Comparison of ENCODE assay signal across 21 mouse cellular contexts in the genomic region with DNA sequence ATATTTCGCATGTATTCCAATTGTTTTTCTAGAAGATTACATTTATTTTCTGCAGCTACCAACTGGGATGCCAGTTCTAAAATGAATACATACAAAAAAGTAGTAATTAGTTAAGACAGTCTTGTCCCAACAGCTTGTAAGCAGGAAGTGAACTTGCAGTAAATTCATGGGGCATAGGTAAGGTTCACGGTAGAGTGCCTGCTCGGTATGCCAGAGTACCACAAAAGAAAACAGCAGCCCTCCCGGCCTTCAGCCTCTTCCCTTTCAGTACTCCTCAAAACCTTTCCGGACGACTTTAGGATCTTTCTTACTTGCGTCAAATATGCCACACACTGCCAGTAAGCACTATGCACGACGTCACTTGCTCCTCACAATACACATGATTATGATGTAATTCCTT. TPM values are rescaled to one million over a fixed set of nuclear protein-coding genes. Genes with fewer than 3 reads are reported as not detected.
A peak's percentile ranks its signal among the peaks of the same experiment; 100 is the strongest.
DNase-seq lines count a peak whose midpoint lies in the region; ATAC-seq and TF ChIP-seq lines count a peak whose summit lies in the region.
"Had no signal": no experiment of that assay in that cellular context is flagged by ENCODE, and none has a peak within 500 bp of the region (broad histone marks: within the 10 kb centered on the region; RNA-seq: fewer than 3 reads in every experiment).

No protein-coding gene starts in this region.

- no peaks in the 10 kb centered on the region for H3K27me3 ChIP-seq in kidney, adult 2 months (replicated peaks; ENCODE audit: control insufficient read depth, insufficient read depth, low read length)
- H3K27me3 ChIP-seq in kidney, embryonic 16.5 days (ENCODE audit: insufficient read depth, low read length): no peaks in the 10 kb centered on the region
- no peaks in the 10 kb centered on the region for H3K27me3 ChIP-seq in Patski
- H3K27me3 ChIP-seq: embryonic facial prominence, embryonic 12.5 days; forebrain, embryonic 13.5 days; forebrain, embryonic 15.5 days had no signal

- TF ChIP-seq POLR2A in kidney, adult 2 months (IDR thresholded peaks at IDR 0.05; ENCODE audit: low read depth, low read length): no peak

- peaks cover 11% of the 10 kb centered on the region for H3K36me3 ChIP-seq in kidney, adult 2 months (ENCODE audit: control insufficient read depth, insufficient read depth, low read length)
- peaks cover 56% of the 10 kb centered on the region for H3K36me3 ChIP-seq in kidney, embryonic 16.5 days (ENCODE audit: insufficient read depth, low read length)

- H3K9ac ChIP-seq in kidney, embryonic 16.5 days (replicated peaks; ENCODE audit: low read length): no peak overlapping the region
- H3K9ac ChIP-seq: embryonic facial prominence, embryonic 12.5 days; forebrain, embryonic 13.5 days; forebrain, embryonic 15.5 days had no signal

- peak; percentile 31 for DNase-seq in kidney, adult 2 months
- DNase-seq in kidney, adult 11 months: no peak
- DNase-seq in kidney, adult 18-20 months: no peak
- peak; percentile 30 for DNase-seq in kidney, postnatal 10 days
- no peak for DNase-seq in kidney, adult 8-10 months
- no peak for DNase-seq in Patski (ENCODE audit: low read depth, low spot score)
- DNase-seq in B cell, adult 2 months: no peak
- DNase-seq: adrenal gland, adult 8-10 months; adrenal gland, postnatal 14 days; adrenal gland, postnatal 36 days; cerebellum, adult 11-12 months; cerebellum, adult 2 months; cerebellum, adult 9-10 months; cerebellum, postnatal 10 days; cerebellum, postnatal 25 days had no signal

- WGBS in kidney, adult 2 months: 47% methylated on average over 9 of the region's 9 CpGs
- 49% methylated on average over 9 of the region's 9 CpGs for WGBS in kidney, embryonic 16.5 days

- in situ Hi-C loops in Patski (cut with MboI; ENCODE audit: low pct_unique_long_range_greater_than_20kb): loop anchor here (25.0 kb wide), 1 partner anchor 1494 kb away; a partner anchor contains a TSS

- TF ChIP-seq CTCF in kidney, adult 2 months (conservative IDR thresholded peaks at IDR 0.05; ENCODE audit: insufficient read depth, insufficient read length, low read depth, low read length): no peak
- TF ChIP-seq CTCF in Patski (IDR thresholded peaks at IDR 0.05): no peak

- H3K4me2 ChIP-seq in kidney, embryonic 16.5 days (replicated peaks; ENCODE audit: low read depth, low read length): no peak overlapping the region
- H3K4me2 ChIP-seq: embryonic facial prominence, embryonic 12.5 days; forebrain, embryonic 13.5 days; forebrain, embryonic 15.5 days had no signal

- ATAC-seq in kidney, embryonic 16.5 days (ENCODE audit: low FRiP score, low TSS enrichment): peak; percentile 78; the same call in 1 of the 2 replicates
- ATAC-seq in Patski: peak; percentile 47
- ATAC-seq: activated CD4-positive, CD25-positive, alpha-beta regulatory T cell, adult 4 months; forebrain, embryonic 13.5 days; forebrain, embryonic 15.5 days had no signal

- 0 out of 2 replicates have a peak overlapping the region, but pooled peaks have one; percentile 16 for H3K27ac ChIP-seq in kidney, adult 2 months (ENCODE audit: insufficient read depth, low read depth, low read length)
- no peak overlapping the region for H3K27ac ChIP-seq in kidney, embryonic 16.5 days (ENCODE audit: low read length)
- H3K27ac ChIP-seq: embryonic facial prominence, embryonic 10.5 days; embryonic facial prominence, embryonic 12.5 days; forebrain, embryonic 13.5 days; forebrain, embryonic 15.5 days had no signal

- no peaks in the 10 kb centered on the region for H3K9me3 ChIP-seq in kidney, embryonic 16.5 days (ENCODE audit: low read length)
- H3K9me3 ChIP-seq: embryonic facial prominence, embryonic 10.5 days; embryonic facial prominence, embryonic 12.5 days; forebrain, embryonic 13.5 days; forebrain, embryonic 15.5 days had no signal

- H3K4me1 ChIP-seq in kidney, adult 2 months (ENCODE audit: control insufficient read depth, insufficient read depth, low read length): peaks cover 3% of the 10 kb centered on the region; the same call in 1 of the 2 replicates
- peaks cover 6% of the 10 kb centered on the region; the same call in 1 of the 2 replicates for H3K4me1 ChIP-seq in kidney, embryonic 16.5 days (ENCODE audit: insufficient read depth, low read length)
- H3K4me1 ChIP-seq: embryonic facial prominence, embryonic 10.5 days; embryonic facial prominence, embryonic 12.5 days; forebrain, embryonic 13.5 days; forebrain, embryonic 15.5 days had no signal

- POLR2A ChIA-PET in Patski (lab: Charles Lee): no interaction called here

- CTCF ChIA-PET in Patski (lab: Charles Lee): interaction anchor here (2.4 kb wide), 1 partner anchor 9 kb away, joined by 12 read pairs; no protein-coding TSS in a partner anchor

- H3K4me3 ChIP-seq in kidney, adult 2 months (ENCODE audit: insufficient read depth, low read depth, low read length): no peak overlapping the region
- H3K4me3 ChIP-seq in kidney, embryonic 16.5 days (ENCODE audit: low read length): no peak overlapping the region
- H3K4me3 ChIP-seq: embryonic facial prominence, embryonic 10.5 days; embryonic facial prominence, embryonic 12.5 days; forebrain, embryonic 13.5 days; forebrain, embryonic 15.5 days had no signal

RNA-seq across cellular contexts. Expression of a gene that starts 8.5 kb away (rescaled TPM):
- polyA plus RNA-seq in kidney, adult 2 months (2012; rRNA removed): 7.9 and 9.0 TPM in 2 replicates
- polyA plus RNA-seq in kidney, embryonic 16.5 days (2015; fragmentation: Nextera tagmentation; extraction: Ambion mirVana): 52.2 and 55.3 TPM in 2 replicates
- polyA plus RNA-seq in Patski (2021): 44.0 TPM

RNA-seq across cellular contexts. Expression of a gene that starts 9.1 kb away (rescaled TPM):
- polyA plus RNA-seq in kidney, adult 2 months (2012; rRNA removed): 3.3 and 4.0 TPM in 2 replicates
- polyA plus RNA-seq in kidney, embryonic 16.5 days (2015; fragmentation: Nextera tagmentation; extraction: Ambion mirVana): 19.0 and 22.0 TPM in 2 replicates
- 22.0 TPM for polyA plus RNA-seq in Patski (2021)

Comparison
In these comparisons a context has a peak if more than half of its experiments do, and no peak if none do; other contexts are left out.
1. DNase-seq: peak in kidney, adult 2 months (single experiment) and kidney, postnatal 10 days (single experiment); none in kidney, adult 11 months (single experiment), kidney, adult 18-20 months (single experiment), kidney, adult 8-10 months (0 of 2), Patski (single experiment) and B cell, adult 2 months (0 of 2).